Mouse (Mus musculus) testis, adult 2 months (tissue): ENCODE measurements around the gene Gnb1.

Experiments used
- CTCF ChIP-seq: fragments of 200-500 bp; IDR thresholded peaks from 2 replicates; pipeline ENCODE4 v1.5.1; 2012; ENCODE audit warnings: low read depth, mild to moderate bottlenecking, inconsistent platforms, low read length, moderate library complexity; ENCODE audit not compliant: control insufficient read depth, insufficient read depth, insufficient replicate concordance
- POLR2A ChIP-seq: fragments of 200-500 bp; IDR thresholded peaks from 2 replicates; pipeline ENCODE4 v1.6.1; 2012; ENCODE audit warnings: low read depth, mild to moderate bottlenecking, inconsistent platforms, low read length, moderate library complexity; ENCODE audit not compliant: control insufficient read depth

DNA sequence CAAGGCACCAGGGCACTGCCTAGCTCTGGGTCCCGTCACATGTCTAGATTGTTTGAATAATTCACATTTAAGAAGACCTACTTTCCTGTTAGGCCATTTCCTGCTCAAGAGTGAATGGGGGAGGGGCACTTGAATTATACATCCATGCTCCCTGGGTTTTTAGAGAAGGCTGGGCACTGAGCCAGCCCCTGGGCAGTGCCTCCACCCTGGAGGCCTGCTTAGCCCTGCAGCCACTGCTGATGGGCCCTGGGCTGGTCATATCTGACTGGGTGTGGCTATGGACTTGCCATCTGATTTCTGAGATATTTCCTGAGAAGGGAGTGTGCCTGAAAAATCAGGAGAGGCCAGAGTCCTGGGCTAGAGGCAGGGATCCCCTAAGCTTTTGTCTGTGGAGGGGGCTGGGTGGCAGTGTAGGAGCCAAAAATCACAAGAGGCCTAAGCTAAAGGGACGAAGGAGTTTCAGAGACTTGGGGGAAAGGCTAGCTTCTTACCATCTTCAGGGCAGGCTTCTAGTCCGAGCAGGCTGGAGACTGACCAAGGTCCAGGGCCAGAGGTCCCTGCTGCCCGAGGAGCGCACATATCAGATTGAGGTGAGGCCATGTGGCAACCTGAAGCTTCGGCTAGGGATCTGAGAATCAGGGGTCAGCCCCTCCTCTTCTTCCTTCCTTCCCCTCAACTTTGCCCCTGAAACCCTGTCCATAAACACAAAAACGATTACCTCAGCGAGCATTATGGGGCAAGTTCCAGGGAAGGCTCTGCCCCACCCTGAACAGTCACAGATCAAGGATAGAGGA is 2.7 kb upstream of the Gnb1 start:
- TF ChIP-seq POLR2A (no peak), CTCF (no peak)
